Mouse (Mus musculus) heart, postnatal 0 days (tissue): ENCODE measurements at regions not wholly inside any gene's neighbourhood (a gene's known extent, or its start where the extent isn't known, plus 50 kb on each side); places are given as distances from the start of the nearest gene placed in this dataset.

Experiments used
- CTCF ChIP-seq: IDR thresholded peaks from 2 replicates; pipeline ENCODE4 v1.5.1; 2016; ENCODE audit warnings: antibody characterized with exemption, control low read depth, low read depth
- EP300 ChIP-seq: IDR thresholded peaks from 2 replicates; pipeline ENCODE4 v1.6.1; 2016; ENCODE audit warnings: antibody characterized with exemption, low read depth

DNA sequence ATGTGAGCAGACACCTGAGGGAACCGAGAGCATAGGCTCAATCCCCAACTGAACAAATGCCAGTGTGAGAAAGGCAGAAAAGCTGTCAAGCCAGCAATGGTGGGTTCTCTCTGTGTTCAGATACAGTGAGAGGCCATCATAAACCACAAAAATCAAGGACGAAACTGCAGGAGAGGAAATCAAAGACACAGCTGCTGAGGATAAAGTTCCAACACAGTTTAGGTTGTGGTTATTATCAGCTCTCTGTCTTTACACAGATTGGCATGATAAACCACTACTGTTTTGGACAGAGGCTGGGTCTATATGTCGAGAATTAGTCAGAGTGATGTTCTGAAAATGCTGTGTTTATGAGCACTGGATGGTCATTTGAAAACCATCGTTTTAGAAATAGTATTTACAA, 946.5 kb downstream of the Pla2g4a start:
- no peak for TF ChIP-seq EP300
- no peak for TF ChIP-seq CTCF
